Mouse (Mus musculus): ENCODE data around the gene Gm44502. TPM values are rescaled to one million over a fixed set of nuclear protein-coding genes. Genes with fewer than 3 reads are reported as not detected.
"Not testable (repeated sequence)": the region's sequence is repeated elsewhere in the genome, so short reads cannot be mapped to it uniquely, and the experiment has no call there.

Gene Gm44502
- polyA plus RNA-seq, 1 experiment: not detected

DNA sequence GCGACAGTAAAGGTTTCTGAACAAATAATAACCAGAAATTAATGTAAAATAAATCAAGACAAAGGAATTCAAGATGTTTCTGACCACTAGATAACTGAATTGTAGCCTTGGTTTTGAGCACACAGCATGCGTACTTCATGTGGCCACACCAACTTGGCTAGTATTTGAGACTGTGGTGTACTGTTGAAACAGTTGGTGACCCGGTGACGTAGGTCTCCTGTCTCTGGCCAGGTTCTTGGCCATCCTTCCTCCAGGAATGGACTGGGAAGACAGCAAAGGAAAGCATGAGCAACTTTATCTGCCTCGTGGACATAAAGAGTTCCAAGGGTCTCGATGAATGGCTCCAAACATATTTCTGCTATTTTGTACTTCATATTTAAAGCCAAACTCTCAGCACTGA lies 2.3 kb upstream of the Gm44502 start:
- TF ChIP-seq POLR2A (IDR thresholded peaks at IDR 0.05; ENCODE audit: borderline replicate concordance, extremely low read depth, low read depth, low read length): no peak
- TF ChIP-seq CTCF (IDR thresholded peaks at IDR 0.05; ENCODE audit: insufficient read depth, low read length): no peak
- 90% methylated on average over 6 of the region's 6 CpGs for WGBS
- H3K4me3 ChIP-seq (replicated peaks; ENCODE audit: extremely low read depth, low read depth, low read length): no peak overlapping the region
- H3K4me1 ChIP-seq (ENCODE audit: control insufficient read depth, insufficient read depth, low read length): 0 out of 2 replicates have a peak, but pooled peaks cover 3% of the 10 kb centered on the region
- no peak for DNase-seq

DNA sequence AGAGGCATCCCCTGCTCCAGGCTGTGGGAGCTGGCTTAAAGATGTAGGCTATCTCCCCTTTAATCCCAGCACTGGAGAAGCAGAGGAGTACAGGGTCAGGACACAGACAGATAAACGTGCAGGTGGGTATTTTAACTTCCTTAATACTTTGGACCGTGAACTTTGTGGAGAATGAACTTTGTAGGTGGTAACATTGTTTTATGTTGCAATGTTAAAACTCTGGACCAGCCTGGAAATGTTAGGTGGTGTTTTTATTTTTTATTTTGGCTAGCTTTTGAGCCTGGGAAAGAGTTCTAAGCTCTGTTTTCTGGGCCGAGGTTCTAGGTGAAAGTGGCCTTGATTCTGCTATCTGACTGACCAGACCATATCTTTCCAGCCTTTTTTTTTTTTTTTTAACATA lies 1.8 kb upstream of the Gm44502 start:
- TF ChIP-seq POLR2A (IDR thresholded peaks at IDR 0.05; ENCODE audit: borderline replicate concordance, extremely low read depth, low read depth, low read length) (no peak), CTCF (IDR thresholded peaks at IDR 0.05; ENCODE audit: insufficient read depth, low read length) (no peak)
- Histone ChIP-seq H3K4me1 (ENCODE audit: control insufficient read depth, insufficient read depth, low read length) (0 out of 2 replicates have a peak, but pooled peaks cover 3% of the 10 kb centered on the region), H3K4me3 (replicated peaks; ENCODE audit: extremely low read depth, low read depth, low read length) (no peak overlapping the region)
- no peak for DNase-seq
- WGBS: 80% methylated on average over 3 of the region's 3 CpGs

DNA sequence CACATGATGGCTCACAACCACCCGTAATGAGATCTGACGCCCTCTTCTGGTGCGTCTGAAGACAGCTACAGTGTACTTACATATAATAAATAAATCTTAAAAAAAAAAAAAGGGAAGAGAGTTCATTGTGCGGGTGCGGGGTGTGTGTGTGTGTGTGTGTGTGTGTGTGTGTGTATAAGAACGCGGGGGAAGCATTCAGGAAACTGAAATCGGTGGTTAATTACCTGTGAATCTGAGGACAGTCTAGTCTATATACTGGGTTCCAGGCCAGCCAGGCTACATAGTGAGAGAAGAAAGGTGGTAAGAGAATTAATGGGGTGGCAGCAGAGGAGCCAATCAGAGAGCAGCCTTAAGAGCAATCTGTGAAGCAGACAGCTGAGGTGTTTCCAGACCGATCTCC lies 1.3 kb upstream of the Gm44502 start:
- not testable (repeated sequence) for H3K4me1 ChIP-seq (ENCODE audit: control insufficient read depth, insufficient read depth, low read length); H3K4me3 ChIP-seq (replicated peaks; ENCODE audit: extremely low read depth, low read depth, low read length); DNase-seq
- 60% methylated on average over 9 of the region's 9 CpGs for WGBS

DNA sequence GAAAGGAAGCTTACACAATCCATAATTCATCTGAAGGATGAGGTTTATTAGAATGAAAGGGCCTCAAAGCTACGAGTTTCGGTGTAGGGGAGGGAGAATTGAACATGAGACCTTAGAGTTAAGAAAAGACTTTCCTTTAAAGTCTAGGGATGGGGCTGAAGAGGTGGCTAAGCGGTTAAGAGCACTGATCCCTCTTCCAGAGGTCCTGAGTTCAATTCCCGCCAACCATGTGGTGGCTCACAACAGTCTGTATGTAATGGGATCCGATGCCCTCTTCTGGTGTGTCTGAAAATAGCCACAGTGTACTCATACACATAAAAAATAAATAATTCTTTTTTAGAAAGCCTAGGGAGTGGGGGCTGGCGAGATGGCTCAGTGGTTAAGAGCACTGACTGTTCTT lies 845 bp upstream of the Gm44502 start:
- no peak for DNase-seq
- TF ChIP-seq CTCF (IDR thresholded peaks at IDR 0.05; ENCODE audit: insufficient read depth, low read length) (no peak), POLR2A (IDR thresholded peaks at IDR 0.05; ENCODE audit: borderline replicate concordance, extremely low read depth, low read depth, low read length) (no peak)
- 39% methylated on average over 6 of the region's 6 CpGs for WGBS
- Histone ChIP-seq H3K4me3 (replicated peaks; ENCODE audit: extremely low read depth, low read depth, low read length) (peak overlapping the region; percentile 83), H3K4me1 (ENCODE audit: control insufficient read depth, insufficient read depth, low read length) (0 out of 2 replicates have a peak, but pooled peaks cover 3% of the 10 kb centered on the region)

DNA sequence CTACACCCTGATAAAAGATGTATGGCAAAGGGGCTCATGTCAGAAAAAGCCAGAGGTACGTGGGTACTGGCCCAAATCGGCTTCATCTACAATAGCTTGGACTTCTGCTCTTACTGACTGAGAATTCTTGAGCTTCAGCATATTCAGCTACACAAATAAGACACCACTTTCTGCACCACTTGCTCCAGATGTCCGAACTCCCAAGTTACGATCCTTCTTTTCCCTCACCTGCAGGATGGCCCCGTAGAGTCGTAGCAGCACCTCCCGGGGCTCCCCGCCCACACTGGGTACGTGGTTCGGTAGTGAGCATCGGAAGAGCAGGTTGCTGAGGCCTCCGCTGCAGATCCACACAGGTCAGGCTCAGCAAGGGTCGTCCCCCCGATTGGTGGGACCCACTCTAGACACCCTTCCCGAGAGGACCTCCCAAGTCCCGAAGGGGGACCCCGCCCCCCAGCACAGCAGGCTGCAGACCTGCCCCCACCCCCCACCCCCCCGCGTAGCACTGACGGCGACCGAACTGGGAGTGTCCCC lies 610 bp downstream of the Gm44502 start:
- 6% methylated on average over 22 of the region's 22 CpGs for WGBS
- TF ChIP-seq CTCF (IDR thresholded peaks at IDR 0.05; ENCODE audit: insufficient read depth, low read length) (no peak), POLR2A (IDR thresholded peaks at IDR 0.05; ENCODE audit: borderline replicate concordance, extremely low read depth, low read depth, low read length) (no peak)
- Histone ChIP-seq H3K4me3 (replicated peaks; ENCODE audit: extremely low read depth, low read depth, low read length) (peak overlapping the region; percentile 83), H3K4me1 (ENCODE audit: control insufficient read depth, insufficient read depth, low read length) (0 out of 2 replicates have a peak, but pooled peaks cover 3% of the 10 kb centered on the region)
- no peak for DNase-seq

DNA sequence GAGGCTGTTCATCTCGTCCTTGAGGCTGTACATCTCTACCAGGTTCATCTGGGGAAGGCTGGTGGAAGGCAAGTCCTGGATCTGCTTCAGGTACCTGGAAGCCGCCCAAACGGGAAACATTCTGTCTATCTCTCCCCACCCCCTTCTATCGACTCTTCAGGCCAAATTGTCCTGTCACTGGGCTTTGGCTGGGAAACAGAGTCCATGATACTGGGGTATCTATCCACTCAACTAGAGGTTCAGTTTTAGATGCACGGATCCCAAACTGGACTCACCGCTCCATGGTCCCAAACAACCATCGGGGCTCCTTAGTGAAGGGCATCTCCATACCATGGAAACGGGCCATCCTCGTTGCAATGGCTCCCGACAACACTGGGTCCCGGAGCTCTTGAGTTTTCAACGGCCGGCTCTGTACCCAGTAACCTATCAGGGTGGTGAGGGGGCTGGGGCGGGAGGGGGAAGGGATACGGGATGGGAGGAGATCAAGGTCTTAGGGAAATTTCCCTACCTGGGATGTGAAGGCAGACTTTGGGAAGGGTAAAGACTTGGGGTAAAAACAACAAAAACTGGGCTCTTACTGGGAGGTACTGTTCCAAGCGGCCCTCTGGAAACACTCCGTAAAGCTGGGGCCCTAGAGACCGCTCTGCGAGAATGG lies 1.2 kb downstream of the Gm44502 start:
- no peak for TF ChIP-seq CTCF (IDR thresholded peaks at IDR 0.05; ENCODE audit: insufficient read depth, low read length)
- no peak for TF ChIP-seq POLR2A (IDR thresholded peaks at IDR 0.05; ENCODE audit: borderline replicate concordance, extremely low read depth, low read depth, low read length)
- DNase-seq: no peak
- 0 out of 2 replicates have a peak, but pooled peaks cover 3% of the 10 kb centered on the region for H3K4me1 ChIP-seq (ENCODE audit: control insufficient read depth, insufficient read depth, low read length)
- WGBS: 82% methylated on average over 19 of the region's 19 CpGs
- H3K4me3 ChIP-seq (replicated peaks; ENCODE audit: extremely low read depth, low read depth, low read length): no peak overlapping the region

DNA sequence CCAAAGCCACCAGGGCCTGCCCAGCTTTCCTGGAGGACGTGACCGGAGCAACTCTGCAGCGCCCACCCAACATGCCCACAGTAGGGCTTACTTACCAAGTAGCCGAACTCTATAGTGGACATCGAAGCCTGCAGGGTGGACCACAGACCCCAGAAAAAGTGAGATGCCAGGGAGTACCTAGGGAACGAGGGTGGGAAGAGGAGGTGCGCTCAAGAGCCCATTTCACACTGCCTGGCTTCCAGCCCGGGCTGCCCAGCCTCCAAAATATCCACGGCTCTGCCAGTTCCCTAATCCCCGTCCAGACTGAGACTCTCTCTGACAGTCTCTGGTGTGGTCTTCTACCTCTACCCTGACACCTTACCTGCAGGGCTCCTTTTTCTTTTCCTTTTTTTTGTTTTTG lies 2.8 kb downstream of the Gm44502 start:
- WGBS: 88% methylated on average over 10 of the region's 10 CpGs
- no peak overlapping the region for H3K4me3 ChIP-seq (replicated peaks; ENCODE audit: extremely low read depth, low read depth, low read length)

DNA sequence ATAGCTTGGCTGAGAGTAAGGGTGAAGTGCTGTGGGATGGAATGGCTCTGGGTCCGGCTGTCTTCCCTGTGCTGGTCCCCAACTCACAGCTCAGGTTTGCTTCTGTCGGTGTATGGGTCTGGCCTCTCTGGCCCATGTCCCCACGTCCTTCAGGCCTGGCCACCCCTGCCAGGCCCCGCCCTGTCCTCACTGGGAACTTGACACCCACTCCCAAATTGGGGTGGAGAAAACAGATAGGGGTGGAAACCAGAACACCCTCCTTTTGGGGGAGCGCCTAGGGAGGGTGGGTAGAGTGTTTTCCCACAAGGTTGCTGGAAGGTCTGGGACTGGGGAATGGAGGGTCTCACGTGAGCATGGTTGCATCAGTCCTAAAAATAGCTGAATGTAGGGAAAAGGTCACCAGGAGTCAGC lies 3.8 kb downstream of the Gm44502 start, which contains the start of gene Cpt1b:
Gene Cpt1b, minus strand, starts transcription at position 153 of the 411 bp plus-strand sequence.
- no peak for DNase-seq
- H3K4me3 ChIP-seq (replicated peaks; ENCODE audit: extremely low read depth, low read depth, low read length): no peak within 1 kb of the TSS
- TF ChIP-seq CTCF (IDR thresholded peaks at IDR 0.05; ENCODE audit: insufficient read depth, low read length) (no peak), POLR2A (IDR thresholded peaks at IDR 0.05; ENCODE audit: borderline replicate concordance, extremely low read depth, low read depth, low read length) (no peak)
- H3K4me1 ChIP-seq (ENCODE audit: control insufficient read depth, insufficient read depth, low read length): 0 out of 2 replicates have a peak, but pooled peaks cover 3% of the 10 kb centered on the region
- WGBS: 47% methylated on average over 6 of the region's 6 CpGs

More for the DNA sequence above, 2.8 kb downstream of the Gm44502 start:
- no peak for DNase-seq
- TF ChIP-seq CTCF (IDR thresholded peaks at IDR 0.05; ENCODE audit: insufficient read depth, low read length) (no peak), POLR2A (IDR thresholded peaks at IDR 0.05; ENCODE audit: borderline replicate concordance, extremely low read depth, low read depth, low read length) (no peak)
- H3K4me1 ChIP-seq (ENCODE audit: control insufficient read depth, insufficient read depth, low read length): 0 out of 2 replicates have a peak, but pooled peaks cover 3% of the 10 kb centered on the region

DNA sequence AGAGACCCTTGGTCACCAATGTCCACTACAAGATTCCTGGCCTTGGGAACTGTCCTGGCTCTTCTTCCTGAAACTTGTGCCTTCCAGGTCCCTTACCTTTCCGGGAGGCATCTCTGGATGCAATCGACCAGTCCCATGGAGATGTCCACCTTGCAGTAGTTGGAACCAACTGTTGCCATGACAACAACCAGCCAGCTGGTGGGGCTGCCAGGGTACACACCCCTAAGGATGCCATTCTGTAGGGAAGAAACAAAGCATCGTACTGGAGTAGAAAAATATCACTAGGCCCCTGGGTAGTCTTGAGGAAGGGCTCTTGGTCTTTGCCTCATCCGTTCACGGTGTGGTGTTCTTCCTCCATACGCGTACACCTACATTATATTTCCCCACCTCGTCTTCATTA lies 4.9 kb downstream of the Gm44502 start:
- H3K4me3 ChIP-seq (replicated peaks; ENCODE audit: extremely low read depth, low read depth, low read length): no peak overlapping the region
- WGBS: 83% methylated on average over 8 of the region's 8 CpGs
- TF ChIP-seq POLR2A (IDR thresholded peaks at IDR 0.05; ENCODE audit: borderline replicate concordance, extremely low read depth, low read depth, low read length) (no peak), CTCF (IDR thresholded peaks at IDR 0.05; ENCODE audit: insufficient read depth, low read length) (no peak)

DNA sequence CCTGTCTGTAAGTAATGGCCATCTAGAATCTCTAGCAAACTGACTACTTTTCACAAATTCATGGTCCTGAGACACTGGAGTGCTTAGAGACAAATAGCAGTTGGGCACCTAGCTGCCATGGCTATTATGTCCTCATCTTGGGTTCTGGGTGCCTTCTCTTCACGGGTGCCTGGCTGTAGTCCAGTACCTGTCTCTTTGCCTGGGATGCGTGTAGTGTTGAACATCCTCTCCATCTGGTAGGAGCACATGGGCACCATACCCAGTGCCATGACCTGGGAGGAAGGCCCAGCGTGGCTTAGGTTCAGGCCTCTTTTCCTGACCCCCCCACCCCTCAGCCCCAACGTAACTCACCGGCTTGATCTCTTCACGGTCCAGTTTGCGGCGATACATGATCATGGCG lies 7.6 kb downstream of the Gm44502 start:
- 93% methylated on average over 9 of the region's 9 CpGs for WGBS
- H3K4me1 ChIP-seq (ENCODE audit: control insufficient read depth, insufficient read depth, low read length): no peaks in the 10 kb centered on the region
- H3K4me3 ChIP-seq (replicated peaks; ENCODE audit: extremely low read depth, low read depth, low read length): no peak overlapping the region
- no peak for DNase-seq
- TF ChIP-seq CTCF (IDR thresholded peaks at IDR 0.05; ENCODE audit: insufficient read depth, low read length): no peak
- TF ChIP-seq POLR2A (IDR thresholded peaks at IDR 0.05; ENCODE audit: borderline replicate concordance, extremely low read depth, low read depth, low read length): no peak

More for the DNA sequence above, 4.9 kb downstream of the Gm44502 start:
- DNase-seq: no peak
- 0 out of 2 replicates have a peak, but pooled peaks cover 3% of the 10 kb centered on the region for H3K4me1 ChIP-seq (ENCODE audit: control insufficient read depth, insufficient read depth, low read length)
